Mouse (Mus musculus) embryonic facial prominence, embryonic 14.5 days (tissue): ENCODE data around the gene Phlda3. TPM values are rescaled to one million over a fixed set of nuclear protein-coding genes. Genes with fewer than 3 reads are reported as not detected.
A peak's percentile ranks its signal among the peaks of the same experiment; 100 is the strongest.

Source experiments
- ATAC-seq: fragments of 200-750 bp; cut with Nextera tagmentation; 2 replicates; pipeline ENCODE4 v1.8.0; 2017; ENCODE audit warnings: low read depth, moderate number of reproducible peaks, moderate TSS enrichment
- DNase-seq: peaks from one replicate; pipeline ENCODE4 v3.0.0-alpha.2; 2015; ENCODE audit warnings: low spot score
- H3K27ac ChIP-seq: fragments of 300-500 bp; sonication (generic); replicated peaks from 2 replicates; pipeline ENCODE4 v1.5.1; 2014; ENCODE audit warnings: low read depth, mild to moderate bottlenecking, low read length, moderate library complexity
- H3K27me3 ChIP-seq: fragments of 300-500 bp; sonication (generic); replicated peaks from 2 replicates; pipeline ENCODE4 v1.6.1; 2014; ENCODE audit warnings: low read length; ENCODE audit not compliant: control insufficient read depth, insufficient read depth
- H3K36me3 ChIP-seq: fragments of 300-500 bp; sonication (generic); 2 replicates; pipeline ENCODE4 v1.6.1; 2014; ENCODE audit warnings: low read length, mixed read lengths; ENCODE audit not compliant: control insufficient read depth, insufficient read depth
- H3K4me1 ChIP-seq: fragments of 300-500 bp; sonication (generic); 2 replicates; pipeline ENCODE4 v1.6.1; 2014; ENCODE audit warnings: antibody characterized with exemption, low read length; ENCODE audit not compliant: control insufficient read depth, insufficient read depth
- H3K4me2 ChIP-seq: fragments of 300-500 bp; sonication (generic); 2 replicates; pipeline ENCODE4 v1.6.1; 2014; ENCODE audit warnings: low read depth, mild to moderate bottlenecking, low read length, moderate library complexity, mixed read lengths
- H3K4me3 ChIP-seq: fragments of 300-500 bp; sonication (generic); 2 replicates; pipeline ENCODE4 v1.5.1; 2014; ENCODE audit warnings: low read depth, mild to moderate bottlenecking, low read length
- H3K9ac ChIP-seq: fragments of 300-500 bp; sonication (generic); 2 replicates; pipeline ENCODE4 v1.6.1; 2014; ENCODE audit warnings: low read depth, mild to moderate bottlenecking, low read length, moderate library complexity, mixed read lengths
- H3K9me3 ChIP-seq: fragments of 300-500 bp; sonication (generic); 2 replicates; pipeline ENCODE4 v1.6.1; 2016; ENCODE audit warnings: low read length; ENCODE audit not compliant: control insufficient read depth
- WGBS: fragments of 180-500 bp; shearing (Covaris S2); extraction: QIAGEN DNeasy Blood & Tissue Kit; methylation state at CpG from one replicate; pipeline ENCODE4 v1.1.7; 2014; 5-methylcytosine and 5-hydroxymethylcytosine counted together
- polyA plus RNA-seq: library from polyadenylated mRNA; unstranded; fragments of >200 nt; fragmentation: Nextera tagmentation; extraction: Ambion mirVana; gene quantifications from 2 replicates; pipeline ENCODE4 v1.2.1, GENCODE M21; 2014

Gene Phlda3
- polyA plus RNA-seq, 1 experiment from 2014 or later, result 90.4 TPM

DNA sequence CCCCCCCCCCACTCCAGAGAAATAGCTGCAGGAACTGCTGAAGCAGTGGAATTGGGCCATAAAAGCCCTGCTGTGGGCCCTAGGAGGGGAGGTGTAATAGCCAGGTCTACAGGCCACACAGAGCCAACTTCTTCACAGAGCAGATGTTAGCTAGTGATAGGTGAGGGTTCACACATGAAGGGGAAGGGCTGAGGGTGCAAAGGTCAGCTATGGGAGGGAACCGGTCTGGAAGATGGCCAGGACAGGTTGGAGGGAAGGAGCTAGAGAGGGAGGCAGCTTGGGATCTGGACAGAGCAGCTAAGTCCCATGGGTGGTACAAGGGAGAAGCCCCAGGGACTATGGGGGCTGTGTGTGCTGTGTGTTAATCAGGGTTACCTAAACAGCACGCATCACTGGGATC is 44.3 kb downstream of the Phlda3 start:
- Histone ChIP-seq H3K4me3 (no peak overlapping the region), H3K4me1 (peaks cover 4% of the 10 kb centered on the region; the same call in 1 of the 2 replicates), H3K9me3 (no peaks in the 10 kb centered on the region), H3K9ac (no peak overlapping the region), H3K27ac (no peak overlapping the region), H3K36me3 (no peaks in the 10 kb centered on the region), H3K4me2 (no peak overlapping the region), H3K27me3 (no peaks in the 10 kb centered on the region)
- ATAC-seq (no peak), DNase-seq (no peak)
- 75% methylated on average over 2 of the region's 2 CpGs for WGBS

DNA sequence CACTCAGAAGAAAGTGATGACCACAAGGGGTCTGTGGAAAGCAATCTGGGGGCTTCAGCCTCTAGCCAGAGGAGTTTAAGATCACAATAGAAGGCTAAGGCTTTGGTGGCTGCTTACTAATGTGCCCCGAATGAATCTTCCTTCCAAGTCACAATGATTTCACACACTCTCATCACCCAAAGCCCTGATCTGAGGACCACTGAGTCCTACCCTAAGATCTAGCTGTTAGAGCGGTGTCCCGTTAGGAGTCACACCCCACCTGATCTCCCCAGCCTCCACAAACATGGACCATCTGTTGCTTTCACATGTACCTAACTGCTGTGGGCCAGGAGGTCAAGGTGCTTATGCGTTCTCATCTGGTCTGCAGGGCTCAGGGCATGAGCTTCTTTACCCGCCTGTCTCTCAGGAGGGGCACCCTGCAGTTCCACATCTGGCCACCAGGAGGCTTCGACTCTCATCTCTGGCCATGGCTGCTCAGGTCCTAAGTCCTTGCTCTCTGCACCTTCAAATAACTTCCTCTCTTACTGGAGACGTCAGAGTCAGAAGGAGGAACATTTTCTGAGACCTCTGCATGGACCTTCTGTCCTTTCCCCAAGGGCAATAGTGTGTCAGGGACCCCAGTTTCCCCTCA is 45.2 kb downstream of the Phlda3 start:
- no peak overlapping the region for H3K9ac ChIP-seq
- no peak overlapping the region for H3K4me2 ChIP-seq
- 29% methylated on average over 7 of the region's 7 CpGs for WGBS
- no peaks in the 10 kb centered on the region for H3K36me3 ChIP-seq
- peak; percentile 46 for ATAC-seq
- H3K27me3 ChIP-seq, result peaks cover 4% of the 10 kb centered on the region; the same call in 1 of the 2 replicates
- no peaks in the 10 kb centered on the region for H3K9me3 ChIP-seq
- peak; percentile 74 for DNase-seq
- no peak overlapping the region for H3K4me3 ChIP-seq
- H3K27ac ChIP-seq, result no peak overlapping the region
- peaks cover 4% of the 10 kb centered on the region; the same call in 1 of the 2 replicates for H3K4me1 ChIP-seq

DNA sequence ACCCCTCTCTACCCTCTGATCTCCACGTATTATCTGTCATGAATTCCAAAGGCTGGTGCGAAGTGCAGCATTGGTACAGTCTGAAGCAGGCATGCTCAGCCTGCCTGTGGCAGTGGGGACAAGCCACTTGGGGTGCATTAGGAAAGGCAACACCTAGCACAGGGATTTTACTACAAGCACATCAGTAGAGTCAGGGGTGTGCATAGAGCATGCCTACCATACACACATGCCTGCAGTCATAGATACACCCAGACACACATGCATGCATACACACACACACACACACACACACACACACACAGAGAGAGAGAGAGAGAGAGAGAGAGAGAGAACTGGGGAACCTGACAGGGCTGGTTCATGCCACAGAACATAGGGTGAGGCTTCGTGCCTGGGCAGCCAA is 46.3 kb downstream of the Phlda3 start:
- ATAC-seq, result 0 out of 2 replicates have a peak, but pooled peaks have one; percentile 17
- Histone ChIP-seq H3K9me3 (no peaks in the 10 kb centered on the region), H3K36me3 (no peaks in the 10 kb centered on the region), H3K4me2 (no peak overlapping the region), H3K27me3 (peaks cover 14% of the 10 kb centered on the region), H3K27ac (no peak overlapping the region), H3K9ac (no peak overlapping the region), H3K4me1 (peaks cover 4% of the 10 kb centered on the region; the same call in 1 of the 2 replicates), H3K4me3 (no peak overlapping the region)
- DNase-seq, result no peak
- 73% methylated on average over 3 of the region's 3 CpGs for WGBS

DNA sequence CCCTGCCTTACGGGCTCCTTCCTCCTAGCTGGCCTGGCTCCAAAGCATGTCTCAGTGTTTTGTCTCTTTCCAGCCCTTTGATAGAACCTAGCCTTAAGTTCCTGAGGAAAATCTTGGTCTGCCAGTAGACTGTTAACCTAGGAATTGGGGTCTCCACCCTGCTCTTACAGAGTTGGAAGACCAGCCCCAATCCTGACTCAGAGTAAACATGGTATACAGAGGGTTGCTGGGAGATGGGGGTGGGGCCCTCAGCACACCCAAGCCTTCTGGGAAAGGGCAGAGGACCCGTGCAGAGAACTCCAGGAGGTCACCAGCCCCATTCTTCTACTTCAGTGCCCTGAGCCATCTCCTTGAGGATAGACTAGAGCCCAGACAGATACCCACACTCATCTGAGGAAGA is 46.7 kb downstream of the Phlda3 start:
- peaks cover 19% of the 10 kb centered on the region for H3K27me3 ChIP-seq
- ATAC-seq (0 out of 2 replicates have a peak, but pooled peaks have one; percentile 7), DNase-seq (peak; percentile 45)
- no peak overlapping the region for H3K4me2 ChIP-seq
- peaks cover 4% of the 10 kb centered on the region; the same call in 1 of the 2 replicates for H3K4me1 ChIP-seq
- no peak overlapping the region for H3K4me3 ChIP-seq
- H3K27ac ChIP-seq, result no peak overlapping the region
- WGBS, result 22% methylated on average over 2 of the region's 2 CpGs
- H3K9me3 ChIP-seq, result no peaks in the 10 kb centered on the region
- no peak overlapping the region for H3K9ac ChIP-seq
- no peaks in the 10 kb centered on the region for H3K36me3 ChIP-seq

DNA sequence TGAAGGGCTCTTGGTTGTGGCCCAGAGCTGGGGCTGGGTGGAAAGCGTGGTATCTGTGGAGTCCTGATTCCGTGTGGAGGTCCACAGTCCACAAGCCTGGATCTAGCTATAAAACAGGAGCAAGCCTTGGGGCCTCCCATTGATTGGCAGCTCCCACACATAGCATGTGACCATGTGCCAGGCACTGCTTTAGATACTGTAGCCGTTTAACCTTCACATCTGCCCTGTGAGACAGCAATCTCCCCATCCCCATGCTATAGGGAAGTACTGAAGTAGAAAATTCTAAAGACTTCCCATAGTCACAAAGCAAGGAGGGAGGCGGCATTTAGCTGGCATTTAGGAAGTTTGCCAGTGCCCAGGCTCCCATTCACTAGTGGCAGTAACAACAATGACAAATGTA is 47.2 kb downstream of the Phlda3 start:
- ATAC-seq (no peak), DNase-seq (no peak)
- Histone ChIP-seq H3K4me3 (no peak overlapping the region), H3K4me2 (no peak overlapping the region), H3K27ac (no peak overlapping the region), H3K9ac (no peak overlapping the region), H3K4me1 (peaks cover 4% of the 10 kb centered on the region; the same call in 1 of the 2 replicates), H3K9me3 (no peaks in the 10 kb centered on the region), H3K36me3 (no peaks in the 10 kb centered on the region), H3K27me3 (peaks cover 23% of the 10 kb centered on the region)
- 72% methylated on average over 4 of the region's 4 CpGs for WGBS

DNA sequence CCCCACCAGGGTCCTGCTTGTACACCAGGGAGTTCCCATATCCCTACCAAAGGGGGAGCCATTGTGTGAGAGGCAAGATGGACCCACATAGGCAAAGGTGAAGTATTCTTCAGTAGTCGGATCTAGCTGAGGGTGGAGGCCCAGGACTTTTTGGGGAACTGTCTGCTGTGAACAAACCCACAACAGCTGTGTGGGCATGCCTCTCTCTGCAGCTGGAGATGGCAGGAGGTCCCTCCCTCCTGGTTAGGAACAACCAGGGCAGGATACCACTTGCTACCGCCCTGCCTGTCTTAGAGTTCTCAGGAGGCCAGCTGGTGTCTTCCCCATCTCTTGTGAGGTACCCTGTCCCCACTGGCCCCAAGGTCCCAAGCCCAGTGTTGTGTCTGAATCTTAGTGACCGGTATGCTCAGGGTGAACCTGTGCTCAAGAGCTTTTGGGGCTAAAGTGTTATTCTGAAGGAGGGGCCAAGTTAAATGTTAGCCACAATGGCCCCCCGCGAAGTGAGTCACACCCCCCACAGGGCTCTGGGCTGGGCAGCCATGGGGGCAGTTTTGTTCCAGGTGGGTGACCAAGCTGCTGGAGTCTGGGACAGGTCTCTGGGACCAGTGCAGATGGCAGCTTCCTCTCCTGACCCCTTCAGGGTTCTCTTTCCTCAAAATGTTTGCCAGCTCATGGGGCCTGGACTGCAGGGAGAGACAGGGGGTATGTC is 47.9 kb downstream of the Phlda3 start:
- H3K4me1 ChIP-seq, result peaks cover 4% of the 10 kb centered on the region; the same call in 1 of the 2 replicates
- H3K27ac ChIP-seq, result no peak overlapping the region
- DNase-seq, result no peak
- H3K4me3 ChIP-seq, result no peak overlapping the region
- H3K9ac ChIP-seq, result no peak overlapping the region
- H3K36me3 ChIP-seq, result no peaks in the 10 kb centered on the region
- no peaks in the 10 kb centered on the region for H3K9me3 ChIP-seq
- H3K4me2 ChIP-seq, result no peak overlapping the region
- no peak for ATAC-seq
- 82% methylated on average over 5 of the region's 5 CpGs for WGBS
- peaks cover 31% of the 10 kb centered on the region for H3K27me3 ChIP-seq

DNA sequence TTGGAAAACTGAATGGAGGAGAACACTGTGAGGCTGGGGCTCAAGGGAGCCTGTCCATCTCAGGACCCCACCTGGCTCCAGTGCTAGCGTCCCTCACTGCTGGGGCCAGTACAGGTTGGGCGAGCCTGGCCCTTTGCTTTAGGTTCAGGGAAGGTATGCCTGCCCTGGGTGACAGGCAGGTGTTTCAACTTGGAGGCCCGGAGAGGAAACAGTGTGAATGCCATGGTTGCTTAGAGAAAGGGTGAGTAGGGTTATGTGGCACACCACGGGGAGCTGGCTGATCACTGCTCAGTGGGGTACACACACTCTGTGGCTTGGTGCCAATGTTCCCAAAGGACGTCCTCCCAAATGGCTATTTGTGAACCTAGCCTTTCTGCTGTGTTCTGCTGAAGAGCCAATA is 48.6 kb downstream of the Phlda3 start:
- no peaks in the 10 kb centered on the region for H3K9me3 ChIP-seq
- H3K27ac ChIP-seq, result no peak overlapping the region
- DNase-seq (no peak), ATAC-seq (no peak)
- H3K27me3 ChIP-seq, result peaks cover 38% of the 10 kb centered on the region
- H3K4me2 ChIP-seq, result no peak overlapping the region
- 71% methylated on average over 4 of the region's 5 CpGs for WGBS
- H3K36me3 ChIP-seq, result no peaks in the 10 kb centered on the region
- no peak overlapping the region for H3K4me3 ChIP-seq
- H3K9ac ChIP-seq, result no peak overlapping the region
- H3K4me1 ChIP-seq, result peaks cover 4% of the 10 kb centered on the region; the same call in 1 of the 2 replicates

DNA sequence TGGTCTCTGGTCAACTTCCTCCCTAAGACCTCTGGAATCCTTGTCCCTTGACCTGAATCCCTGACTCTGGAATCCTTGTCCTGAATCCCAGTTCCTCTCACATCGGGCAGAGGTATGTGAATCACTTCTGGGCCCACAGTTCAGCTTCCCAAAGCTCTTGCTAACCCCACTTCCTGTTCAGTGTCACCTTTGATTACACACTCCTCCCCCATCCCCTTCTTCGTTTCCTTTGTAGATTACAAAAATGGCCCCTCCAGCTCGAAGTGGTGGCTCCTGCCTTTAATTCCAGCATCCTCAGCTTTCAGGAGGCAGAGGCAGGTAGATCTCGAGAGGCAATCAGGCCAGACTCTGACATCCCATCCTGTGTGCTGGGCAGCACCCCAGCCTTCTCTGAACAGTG is 51.7 kb downstream of the Phlda3 start:
- peaks cover 4% of the 10 kb centered on the region; the same call in 1 of the 2 replicates for H3K4me1 ChIP-seq
- no peak overlapping the region for H3K9ac ChIP-seq
- no peak overlapping the region for H3K4me3 ChIP-seq
- WGBS, result 49% methylated on average over 4 of the region's 4 CpGs
- H3K9me3 ChIP-seq, result no peaks in the 10 kb centered on the region
- DNase-seq (no peak), ATAC-seq (no peak)
- H3K27me3 ChIP-seq, result peaks cover 45% of the 10 kb centered on the region
- 0 out of 2 replicates have a peak overlapping the region, but pooled peaks have one; percentile 82 for H3K4me2 ChIP-seq
- no peak overlapping the region for H3K27ac ChIP-seq
- H3K36me3 ChIP-seq, result no peaks in the 10 kb centered on the region
